Mouse (Mus musculus): ENCODE data around the gene Scn8a. TPM values are rescaled to one million over a fixed set of nuclear protein-coding genes. Genes with fewer than 3 reads are reported as not detected.

Scn8a gene
- total and polyA plus RNA-seq, 3 experiments, result 0.02 TPM; not detected in 2

DNA sequence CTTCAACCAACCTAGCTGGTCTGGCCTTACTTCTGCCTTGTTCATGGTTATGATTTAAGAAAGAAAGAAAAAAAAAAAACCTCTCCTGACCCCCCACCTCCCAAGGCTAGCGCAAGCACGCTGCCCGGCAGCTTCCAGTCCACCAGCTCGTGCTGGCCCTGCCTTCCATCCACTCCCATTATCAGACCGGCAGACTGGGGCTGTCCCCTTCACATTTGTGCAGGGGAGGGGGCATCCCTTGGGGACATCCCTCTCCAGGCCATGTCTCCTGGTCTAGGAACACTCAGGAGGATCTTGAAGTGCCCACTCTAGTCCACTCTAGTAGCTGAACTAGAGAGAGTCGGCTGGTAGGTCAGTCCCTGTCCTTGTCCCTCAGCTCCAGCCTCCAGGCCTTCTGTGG lies 174.9 kb downstream of the Scn8a start:
- intact Hi-C loops (cut with DNase I), result loop anchor here (5.0 kb wide), 1 partner anchor 287 kb away; no protein-coding TSS in a partner anchor
- Histone ChIP-seq H3K4me1 (ENCODE audit: control insufficient read depth, insufficient read depth, low read length) (no peaks in the 10 kb centered on the region; the same call in 1 of the 2 replicates), H3K4me3 (no peak overlapping the region), H3K79me2 (replicated peaks; ENCODE audit: control insufficient read depth, insufficient read depth, low read length) (no peaks in the 10 kb centered on the region), H3K27me3 (ENCODE audit: control insufficient read depth, insufficient read depth, low read length) (peaks cover 19% of the 10 kb centered on the region), H3K27ac (no peak overlapping the region), H3K36me3 (ENCODE audit: control insufficient read depth, insufficient read depth, low read length) (no peaks in the 10 kb centered on the region), H3K9ac (ENCODE audit: low read depth, low read length) (no peak overlapping the region)
- no peak for DNase-seq
- 46% methylated on average over 6 of the region's 6 CpGs for WGBS
- TF ChIP-seq POLR2A (IDR thresholded peaks at IDR 0.05; ENCODE audit: insufficient read depth, low read depth, low read length), result no peak

DNA sequence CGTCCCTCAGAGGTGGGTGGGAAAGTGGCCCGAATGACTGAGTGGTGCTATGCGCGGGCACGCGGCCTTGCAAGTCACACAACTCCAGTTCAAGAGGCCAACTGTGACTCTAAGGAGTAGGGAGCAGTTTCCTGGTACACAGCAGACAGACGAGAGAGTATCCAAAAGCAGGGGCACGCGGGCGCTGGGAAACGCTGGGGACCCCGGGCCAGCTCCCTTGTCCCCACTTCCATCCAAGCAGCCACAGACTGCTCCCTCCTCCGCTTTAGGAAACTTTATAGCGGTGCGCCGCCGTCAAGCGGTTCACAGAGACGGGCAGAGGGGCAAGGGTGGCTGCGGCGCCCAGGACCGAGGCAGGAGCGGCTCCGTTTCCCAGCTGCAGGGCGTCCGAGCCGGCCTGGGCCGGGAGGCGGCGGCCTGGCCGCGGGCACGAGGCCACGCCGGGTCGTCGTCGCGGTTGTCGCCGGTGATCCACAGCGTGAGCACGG lies 176.4 kb downstream of the Scn8a start:
- Histone ChIP-seq H3K27ac (no peak overlapping the region; the same call in 1 of the 2 replicates), H3K27me3 (ENCODE audit: control insufficient read depth, insufficient read depth, low read length) (peaks cover 13% of the 10 kb centered on the region), H3K79me2 (replicated peaks; ENCODE audit: control insufficient read depth, insufficient read depth, low read length) (no peaks in the 10 kb centered on the region), H3K4me3 (peak overlapping the region; percentile 58), H3K9ac (ENCODE audit: low read depth, low read length) (peak overlapping the region; percentile 52), H3K4me1 (ENCODE audit: control insufficient read depth, insufficient read depth, low read length) (no peaks in the 10 kb centered on the region), H3K36me3 (ENCODE audit: control insufficient read depth, insufficient read depth, low read length) (no peaks in the 10 kb centered on the region)
- 7% methylated on average over 42 of the region's 43 CpGs for WGBS
- intact Hi-C loops (cut with DNase I), result loop anchor here (5.0 kb wide), 1 partner anchor 61 kb away; no protein-coding TSS in a partner anchor
- no peak for TF ChIP-seq CTCF (IDR thresholded peaks at IDR 0.05)
- no peak for TF ChIP-seq EP300 (IDR thresholded peaks at IDR 0.05; ENCODE audit: insufficient read depth, low read depth, low read length)
- no peak for TF ChIP-seq POLR2A (IDR thresholded peaks at IDR 0.05; ENCODE audit: insufficient read depth, low read depth, low read length)
- no peak for DNase-seq

GRCm38 (mm10) chr15:101046527-101047193 lies 177.0 kb downstream of the Scn8a start:
- Histone ChIP-seq H3K27ac (peak overlapping the region; percentile 19), H3K9ac (ENCODE audit: low read depth, low read length) (peak overlapping the region; percentile 57), H3K27me3 (ENCODE audit: control insufficient read depth, insufficient read depth, low read length) (peaks cover 13% of the 10 kb centered on the region), H3K36me3 (ENCODE audit: control insufficient read depth, insufficient read depth, low read length) (no peaks in the 10 kb centered on the region), H3K79me2 (replicated peaks; ENCODE audit: control insufficient read depth, insufficient read depth, low read length) (no peaks in the 10 kb centered on the region), H3K4me1 (ENCODE audit: control insufficient read depth, insufficient read depth, low read length) (no peaks in the 10 kb centered on the region), H3K4me3 (peak overlapping the region; percentile 58)
- TF ChIP-seq EP300 (IDR thresholded peaks at IDR 0.05; ENCODE audit: insufficient read depth, low read depth, low read length) (no peak), CTCF (IDR thresholded peaks at IDR 0.05) (peak; percentile 24)
- intact Hi-C loops (cut with DNase I), result loop anchor here (5.0 kb wide), 1 partner anchor 61 kb away; no protein-coding TSS in a partner anchor
- WGBS, result under 1% methylated on average over 65 of the region's 77 CpGs
- DNase-seq, result peak; percentile 62 to 65

- no peaks in the 10 kb centered on the region for H3K4me1 ChIP-seq (ENCODE audit: control insufficient read depth, insufficient read depth, low read length)
- peak within 1 kb of the TSS; percentile 19 for H3K27ac ChIP-seq
- intact Hi-C loops (cut with DNase I), result loop anchor here (5.0 kb wide), 1 partner anchor 60 kb away; no protein-coding TSS in a partner anchor
- 11% methylated on average over 23 of the region's 23 CpGs for WGBS
- peak within 1 kb of the TSS; percentile 57 for H3K9ac ChIP-seq (ENCODE audit: low read depth, low read length)
- H3K4me3 ChIP-seq, result peak within 1 kb of the TSS; percentile 58
- H3K36me3 ChIP-seq (ENCODE audit: control insufficient read depth, insufficient read depth, low read length), result no peaks in the 10 kb centered on the region
- peaks cover 13% of the 10 kb centered on the region for H3K27me3 ChIP-seq (ENCODE audit: control insufficient read depth, insufficient read depth, low read length)
- TF ChIP-seq CTCF (IDR thresholded peaks at IDR 0.05), result no peak
- DNase-seq, result peak; percentile 43 to 57
- H3K79me2 ChIP-seq (replicated peaks; ENCODE audit: control insufficient read depth, insufficient read depth, low read length), result no peaks in the 10 kb centered on the region
Observed at GRCm38 (mm10) chr15:101047194-101047555, 177.5 kb downstream of the Scn8a start, which contains the start of gene Gm47841. Gene Gm47841, minus strand, starts transcription at chr15:101047397.

DNA sequence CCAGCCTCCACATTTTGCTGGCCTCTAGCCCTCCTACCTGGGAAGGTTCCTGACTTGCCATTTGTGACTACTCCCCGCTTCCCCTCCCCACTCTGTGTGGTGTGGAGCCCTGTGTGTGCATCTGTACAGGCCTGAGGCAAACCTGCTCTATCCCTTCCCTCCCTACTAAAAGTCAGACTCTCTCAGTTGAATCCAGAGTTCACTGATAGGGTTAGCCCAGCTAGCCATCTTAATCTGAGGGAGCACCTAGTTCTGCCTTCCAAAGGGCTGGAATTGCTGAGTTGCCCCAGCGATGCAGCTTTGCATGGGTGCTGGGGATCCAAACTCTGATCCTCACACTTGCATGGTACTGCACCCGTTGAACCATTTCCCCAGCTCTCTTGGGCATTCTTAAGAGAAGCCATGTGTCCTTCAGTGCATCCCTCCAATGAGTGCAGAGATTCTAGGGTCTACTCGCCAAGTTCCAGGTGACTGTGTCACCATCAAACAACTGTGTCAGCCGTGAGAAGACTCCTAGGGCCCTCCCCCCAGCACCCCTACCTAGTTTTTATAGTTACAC lies 178.8 kb downstream of the Scn8a start:
- H3K79me2 ChIP-seq (replicated peaks; ENCODE audit: control insufficient read depth, insufficient read depth, low read length), result no peaks in the 10 kb centered on the region
- H3K27me3 ChIP-seq (ENCODE audit: control insufficient read depth, insufficient read depth, low read length), result peaks cover 23% of the 10 kb centered on the region
- H3K9ac ChIP-seq (ENCODE audit: low read depth, low read length), result no peak overlapping the region
- 70% methylated on average over 5 of the region's 5 CpGs for WGBS
- no peak for TF ChIP-seq CTCF (IDR thresholded peaks at IDR 0.05)
- TF ChIP-seq EP300 (IDR thresholded peaks at IDR 0.05; ENCODE audit: insufficient read depth, low read depth, low read length), result no peak
- TF ChIP-seq POLR2A (IDR thresholded peaks at IDR 0.05; ENCODE audit: insufficient read depth, low read depth, low read length), result no peak
- H3K4me3 ChIP-seq, result no peak overlapping the region
- intact Hi-C loops (cut with DNase I), result loop anchor here (5.0 kb wide), 1 partner anchor 59 kb away; no protein-coding TSS in a partner anchor
- H3K36me3 ChIP-seq (ENCODE audit: control insufficient read depth, insufficient read depth, low read length), result no peaks in the 10 kb centered on the region
- no peaks in the 10 kb centered on the region for H3K4me1 ChIP-seq (ENCODE audit: control insufficient read depth, insufficient read depth, low read length)
- no peak for DNase-seq
- H3K27ac ChIP-seq, result no peak overlapping the region

- no peaks in the 10 kb centered on the region for H3K4me1 ChIP-seq (ENCODE audit: control insufficient read depth, insufficient read depth, low read length)
- no peak for DNase-seq
- H3K4me3 ChIP-seq, result no peak overlapping the region
- H3K9ac ChIP-seq (ENCODE audit: low read depth, low read length), result no peak overlapping the region
- intact Hi-C loops (cut with DNase I), result no loop called here
- 85% methylated on average over 10 of the region's 10 CpGs for WGBS
- H3K36me3 ChIP-seq (ENCODE audit: control insufficient read depth, insufficient read depth, low read length), result no peaks in the 10 kb centered on the region
- H3K27me3 ChIP-seq (ENCODE audit: control insufficient read depth, insufficient read depth, low read length), result peaks cover 16% of the 10 kb centered on the region
- H3K27ac ChIP-seq, result no peak overlapping the region
- H3K79me2 ChIP-seq (replicated peaks; ENCODE audit: control insufficient read depth, insufficient read depth, low read length), result no peaks in the 10 kb centered on the region
- no peak for TF ChIP-seq EP300 (IDR thresholded peaks at IDR 0.05; ENCODE audit: insufficient read depth, low read depth, low read length)
- TF ChIP-seq CTCF (IDR thresholded peaks at IDR 0.05), result no peak
- no peak for TF ChIP-seq POLR2A (IDR thresholded peaks at IDR 0.05; ENCODE audit: insufficient read depth, low read depth, low read length)
Observed at GRCm38 (mm10) chr15:101051869-101052268, 182.2 kb downstream of the Scn8a start.

All from heart, adult 2 months (tissue).